Mouse (Mus musculus): ENCODE measurements around the gene Mrpl17. TPM values are rescaled to one million over a fixed set of nuclear protein-coding genes. Genes with fewer than 3 reads are reported as not detected.

The Mrpl17 gene
- total RNA-seq, 2 experiments from 2014 or later: 155 to 199 TPM

DNA sequence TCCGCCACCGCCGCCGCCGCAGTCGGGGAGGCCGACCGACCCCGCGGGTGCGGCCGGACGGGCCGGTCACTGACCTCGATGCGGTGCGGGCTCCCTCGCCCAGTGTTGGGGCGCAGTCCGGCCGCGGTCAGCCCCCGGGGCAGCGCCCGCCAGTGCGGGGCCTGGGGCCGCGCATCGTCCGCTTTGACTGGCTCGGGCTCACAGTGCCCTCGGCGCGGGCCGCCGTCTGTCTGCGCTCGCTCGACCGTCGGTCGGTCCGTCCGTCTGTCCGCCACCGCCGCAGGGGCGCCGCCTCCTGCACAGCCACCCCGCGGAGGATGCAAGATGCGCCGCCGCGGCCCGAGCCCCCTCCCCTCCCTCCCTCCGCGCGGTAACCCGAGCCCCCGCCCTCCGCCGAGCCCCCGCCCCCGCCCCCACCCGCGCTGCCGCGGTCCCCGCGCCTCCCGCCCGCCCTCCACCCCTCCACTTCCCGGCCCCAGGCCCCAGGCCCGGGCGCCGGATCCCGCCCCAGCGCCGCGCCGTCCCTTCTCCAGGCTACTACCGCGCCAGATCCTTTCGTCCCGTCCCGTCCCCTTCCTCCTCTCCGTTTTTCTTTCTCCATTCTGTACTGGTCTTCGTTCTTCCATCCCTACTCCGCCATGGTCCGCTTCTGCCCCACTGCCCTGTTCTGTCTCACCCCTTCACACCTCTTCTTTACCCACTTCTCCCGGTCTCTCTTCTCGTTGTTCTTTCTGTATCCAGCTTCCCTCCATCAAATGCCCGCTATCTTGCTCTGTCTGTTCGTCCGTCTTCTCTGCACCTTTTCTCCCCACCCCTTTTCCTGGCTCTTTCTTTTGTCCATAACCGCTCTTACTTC lies 23.4 kb downstream of the Mrpl17 start, which contains the start of gene Dchs1:
Gene Dchs1 (minus strand): TSS at position 370 of the 856 bp plus-strand sequence.
- DNase-seq (ENCODE audit: low spot score in 2 of 2): peak in 1 of 2 experiments; percentile 12

DNA sequence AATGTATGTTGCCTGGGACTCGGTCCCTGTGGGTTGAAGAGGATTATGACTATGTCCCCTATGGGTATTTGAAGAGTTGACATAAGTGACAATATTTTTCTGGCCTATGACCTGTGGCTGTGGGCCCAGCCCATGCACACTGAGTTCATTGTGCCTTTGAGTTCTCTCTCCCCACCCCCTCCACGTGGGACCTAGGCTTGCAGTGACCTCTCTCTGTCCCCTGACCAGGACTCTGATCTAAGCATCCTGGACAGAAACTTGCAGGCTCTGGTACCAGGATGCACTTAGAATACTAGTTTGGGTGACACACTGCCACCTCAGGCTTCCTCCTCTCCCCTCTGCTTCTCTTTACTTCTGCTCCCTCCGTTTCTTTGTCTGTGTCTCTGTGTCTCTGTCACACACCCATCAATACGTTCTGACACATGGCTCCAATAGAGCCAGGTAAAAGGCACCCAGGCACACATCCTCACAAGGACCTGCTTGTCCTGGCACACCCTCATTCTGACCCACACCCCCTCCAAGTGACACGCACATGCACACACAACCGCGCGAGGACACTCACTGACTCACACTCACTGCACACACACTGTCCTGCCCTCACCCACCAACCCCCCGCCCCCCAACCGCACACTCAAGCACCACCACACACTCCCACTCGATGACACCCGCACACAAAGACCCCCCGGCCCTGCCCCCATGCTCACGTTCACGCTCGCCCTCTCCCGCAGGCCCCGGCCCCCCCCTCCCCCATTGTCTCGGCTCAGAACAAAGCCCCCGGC lies 24.2 kb downstream of the Mrpl17 start:
- DNase-seq (ENCODE audit: low spot score in 2 of 2): no peak

DNA sequence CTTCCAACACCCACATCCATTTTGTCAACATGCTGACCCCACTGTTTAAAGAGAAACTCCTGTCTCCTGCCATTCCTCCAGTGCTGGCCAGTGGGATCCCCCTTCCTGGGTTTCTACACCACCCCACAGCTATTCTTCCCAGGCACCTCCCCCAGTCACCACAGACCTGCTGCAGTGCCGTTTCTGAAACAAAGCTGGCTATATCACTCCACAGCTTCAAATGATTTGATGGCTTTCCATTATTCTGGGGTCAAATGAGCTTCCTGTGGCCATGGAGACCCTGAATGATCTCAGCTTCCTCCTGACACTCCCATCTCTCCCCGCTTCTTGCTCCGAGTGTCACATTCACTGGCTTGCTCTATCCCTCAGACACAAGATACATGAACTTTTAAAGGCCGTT lies 26.3 kb downstream of the Mrpl17 start:
- no peak for DNase-seq (ENCODE audit: low spot score in 2 of 2)

DNA sequence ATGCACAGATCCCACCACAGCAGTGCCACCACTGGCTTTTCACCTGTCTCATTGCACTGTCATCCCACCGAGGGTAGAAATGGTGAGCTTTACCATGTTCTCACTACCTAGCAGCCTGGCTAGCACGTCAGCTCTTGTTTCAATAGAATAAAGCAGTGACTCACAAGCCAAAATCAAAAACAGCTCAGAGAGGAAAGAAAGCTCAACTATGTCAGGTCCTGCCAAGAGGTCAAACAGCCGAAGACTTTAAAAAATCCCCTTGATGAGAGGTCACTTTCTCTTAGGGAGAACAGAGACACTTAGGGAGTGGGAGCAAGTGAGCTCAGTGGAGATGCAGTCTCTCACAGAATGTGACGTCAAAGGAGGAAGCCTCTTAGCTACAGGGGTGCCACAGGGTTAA lies 27.0 kb downstream of the Mrpl17 start:
- no peak for DNase-seq (ENCODE audit: low spot score in 2 of 2)

DNA sequence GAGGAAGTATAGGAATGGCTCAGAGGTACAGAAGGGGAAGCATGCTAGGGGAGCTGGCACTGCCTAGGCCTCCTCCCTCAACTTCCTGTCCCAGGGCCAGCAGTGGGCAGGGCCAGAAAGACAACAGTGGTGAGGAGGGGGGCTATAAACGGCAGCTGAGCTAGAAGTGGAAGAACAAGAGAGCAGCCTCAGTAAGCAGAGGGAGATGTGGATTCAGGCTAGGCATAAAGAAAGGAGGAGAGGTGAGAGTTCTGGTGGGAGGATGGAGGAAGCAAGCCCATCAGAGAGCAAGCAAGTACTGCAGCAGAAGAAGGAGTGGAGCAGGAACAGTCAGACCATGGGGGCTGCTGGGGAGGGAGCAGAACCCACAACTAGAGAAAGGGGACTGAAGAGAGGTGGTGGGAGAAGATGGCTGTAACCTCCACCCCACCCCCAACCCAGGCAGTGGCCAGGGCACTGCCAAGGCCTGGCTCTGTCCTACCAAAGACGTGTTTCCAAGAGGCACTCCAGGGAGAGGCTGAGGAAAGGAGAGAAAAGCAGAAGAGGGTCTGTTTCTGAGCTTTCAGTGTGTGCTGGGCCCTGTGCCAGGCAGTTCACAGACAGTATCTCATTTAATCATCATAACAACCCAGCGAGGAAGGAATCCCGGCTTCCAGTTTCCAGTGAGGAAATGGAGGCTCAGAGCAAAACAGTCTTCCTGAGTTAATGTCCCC lies 32.2 kb downstream of the Mrpl17 start:
- no peak for DNase-seq (ENCODE audit: low spot score in 2 of 2)

DNA sequence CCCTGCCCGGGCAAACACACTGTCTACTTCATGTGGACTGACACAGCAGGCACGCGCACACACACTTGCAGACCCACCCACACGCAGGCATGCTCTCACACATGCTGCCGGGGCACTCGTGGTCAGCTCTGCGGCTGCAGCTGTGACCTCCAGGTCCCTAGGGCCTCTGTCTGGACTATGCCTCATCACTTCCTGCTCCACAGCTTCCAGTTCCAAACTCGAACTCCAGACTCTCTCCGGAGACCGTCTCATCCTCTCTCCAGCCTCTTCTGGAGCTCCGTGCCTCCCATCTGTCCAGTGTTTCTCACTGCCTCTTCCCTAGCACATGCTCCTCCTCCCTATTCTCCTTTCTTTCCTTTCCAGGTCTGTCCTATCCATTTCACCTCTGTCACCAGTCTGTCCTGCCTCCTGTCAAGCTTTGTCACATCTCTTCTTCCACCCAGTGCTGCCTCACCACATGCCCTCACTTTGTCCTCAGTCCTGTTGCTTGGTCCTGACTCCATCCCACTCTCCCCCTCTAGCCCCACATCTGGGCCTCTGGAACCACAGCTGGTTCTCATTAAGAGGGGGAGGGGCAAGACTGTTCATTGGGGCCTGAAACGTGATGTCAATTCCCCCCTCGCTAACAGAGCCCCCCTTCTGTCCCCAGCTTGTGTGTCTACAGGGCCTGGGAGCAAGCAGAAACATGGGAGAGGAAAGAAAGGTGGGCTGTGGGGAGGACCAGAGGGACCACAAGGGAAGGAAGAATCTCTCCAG lies 32.9 kb downstream of the Mrpl17 start:
- DNase-seq (ENCODE audit: low spot score in 2 of 2): no peak

DNA sequence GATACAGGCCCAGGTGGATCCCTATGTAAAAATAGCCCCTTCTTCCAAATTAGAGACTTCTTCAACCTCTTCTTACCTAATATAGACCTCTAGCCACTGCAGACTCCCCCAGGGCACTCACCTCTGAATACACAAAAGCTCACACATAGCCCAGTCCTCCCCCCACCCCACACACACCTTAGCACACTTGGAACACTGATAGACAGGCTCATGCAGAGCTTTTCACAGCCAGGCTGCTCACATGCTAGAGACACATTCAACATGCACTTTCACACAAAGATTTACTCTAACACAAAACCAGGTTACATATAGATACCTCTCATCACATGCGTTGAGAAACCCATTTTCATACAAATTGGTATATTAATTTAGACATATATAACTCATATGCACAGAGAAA lies 33.6 kb downstream of the Mrpl17 start:
- DNase-seq (ENCODE audit: low spot score in 2 of 2): no peak

DNA sequence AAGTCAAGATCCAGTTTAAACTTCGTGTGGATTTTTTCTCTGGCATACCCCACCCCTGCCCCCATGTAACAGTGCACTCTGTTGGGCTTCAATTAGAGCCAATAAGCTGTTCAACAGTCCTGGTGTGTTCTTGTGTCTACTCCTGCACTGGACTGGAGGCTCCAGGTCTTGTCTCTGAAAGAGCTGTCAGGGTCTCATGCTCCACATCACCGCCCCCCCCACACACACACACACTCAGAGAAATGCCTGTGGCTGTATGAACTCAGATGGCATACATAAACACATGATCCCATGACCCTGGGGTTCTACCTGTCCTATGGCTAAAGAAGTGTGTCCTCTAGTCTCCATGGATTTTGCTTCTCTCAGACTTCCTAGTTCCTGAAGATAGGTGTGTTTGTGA lies 34.9 kb downstream of the Mrpl17 start:
- no peak for DNase-seq (ENCODE audit: low spot score in 2 of 2)

DNA sequence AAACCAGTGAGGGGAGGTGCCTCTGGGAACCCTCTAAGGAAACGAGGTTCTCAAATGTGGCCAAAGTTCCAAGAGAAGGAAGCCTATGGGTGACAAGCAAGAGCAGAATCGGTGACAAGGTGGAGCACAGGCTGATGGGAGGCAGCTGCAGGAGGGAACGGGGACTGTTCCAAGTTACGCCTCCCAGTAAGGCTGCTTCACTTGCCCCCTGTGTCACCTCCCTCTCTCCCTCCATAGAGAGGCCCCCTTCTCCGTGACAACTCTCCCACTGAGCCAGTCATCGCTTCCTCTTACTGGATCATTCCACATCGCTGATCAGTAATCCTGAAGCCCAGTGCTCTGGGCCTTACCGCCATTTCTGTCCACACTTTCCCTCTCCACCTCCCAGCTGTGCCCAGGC lies 36.2 kb downstream of the Mrpl17 start:
- DNase-seq (ENCODE audit: low spot score in 2 of 2): no peak

DNA sequence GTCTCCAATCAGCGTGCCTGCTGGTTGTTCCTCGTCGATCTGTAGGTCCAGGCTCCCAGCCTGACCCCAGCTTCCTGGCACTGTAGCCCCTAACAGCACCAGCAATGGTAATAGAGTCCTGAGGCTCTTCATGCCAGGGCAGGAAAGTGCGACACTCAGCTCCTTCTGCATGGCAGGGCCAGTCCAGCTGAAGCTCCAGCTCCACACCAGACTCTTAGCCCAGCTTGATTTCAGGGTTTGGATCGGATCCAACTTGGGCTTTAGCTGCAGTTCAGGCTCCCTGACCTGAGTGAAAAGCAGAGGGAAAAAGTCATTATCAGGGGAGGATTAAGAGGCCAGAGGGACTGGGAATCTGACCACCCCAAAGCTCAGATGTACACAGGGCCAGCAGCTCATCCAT lies 37.9 kb downstream of the Mrpl17 start:
- no peak for DNase-seq (ENCODE audit: low spot score in 2 of 2)

DNA sequence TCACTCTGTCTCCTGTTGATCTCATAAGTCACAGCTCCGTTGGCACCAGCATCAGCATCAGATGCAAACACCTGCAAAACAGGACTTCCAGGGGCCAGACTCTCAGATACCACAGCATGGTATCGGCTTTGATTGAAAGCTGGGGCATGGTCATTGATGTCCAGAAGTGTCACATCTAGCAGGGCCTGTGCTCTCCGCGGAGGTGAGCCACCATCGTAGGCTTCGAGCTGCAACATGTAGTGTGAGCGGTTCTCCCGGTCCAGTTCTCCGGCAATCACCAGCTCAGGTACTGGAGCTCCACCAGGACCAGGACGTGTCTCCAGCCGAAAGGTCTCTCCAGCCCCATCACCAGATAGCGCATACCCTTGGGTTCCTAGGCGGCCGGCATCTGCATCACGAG lies 38.6 kb downstream of the Mrpl17 start:
- DNase-seq (ENCODE audit: low spot score in 2 of 2): no peak

DNA sequence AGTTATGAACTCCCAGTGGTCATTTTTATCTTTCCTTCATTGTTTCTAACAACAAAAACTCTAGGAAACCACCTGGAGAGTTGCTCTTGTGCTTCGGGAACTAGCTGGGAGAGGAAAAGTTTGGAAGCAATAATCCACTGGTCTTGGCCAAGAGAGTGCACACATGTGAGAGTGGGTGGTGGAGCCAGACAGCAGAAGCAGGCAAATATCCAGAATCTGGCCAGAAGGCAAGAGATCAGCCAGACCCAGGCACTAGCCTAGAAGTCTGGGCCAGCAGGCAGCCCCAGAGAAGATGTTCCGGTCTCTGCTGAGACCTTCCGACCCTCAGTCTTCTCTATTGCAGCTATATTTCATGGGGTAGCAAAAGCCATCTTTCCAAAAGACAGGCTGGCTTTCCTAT lies 40.9 kb downstream of the Mrpl17 start:
- no peak for DNase-seq (ENCODE audit: low spot score in 2 of 2)

DNA sequence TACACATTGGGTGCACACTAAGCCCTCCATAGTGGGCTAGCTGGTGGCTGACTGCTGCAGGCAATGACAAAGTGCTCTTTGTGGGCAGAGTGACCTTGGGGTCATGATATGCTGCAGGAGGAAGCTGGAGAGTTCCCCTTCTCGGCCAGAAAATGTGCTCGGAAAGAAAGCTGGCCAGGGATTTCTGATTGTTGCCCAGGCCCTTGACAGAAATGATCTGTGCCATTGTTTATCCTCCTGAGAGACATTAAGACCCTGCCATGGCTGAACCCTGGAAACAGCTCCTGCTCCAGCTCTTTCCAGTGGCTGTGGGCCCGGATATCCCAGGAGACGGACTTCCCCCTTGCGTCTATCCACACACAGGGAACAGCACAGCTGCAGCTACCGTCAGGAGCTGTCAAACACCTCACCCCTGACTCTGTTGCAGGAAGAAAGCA lies 43.2 kb downstream of the Mrpl17 start:
- DNase-seq (ENCODE audit: low spot score in 2 of 2): no peak

DNA sequence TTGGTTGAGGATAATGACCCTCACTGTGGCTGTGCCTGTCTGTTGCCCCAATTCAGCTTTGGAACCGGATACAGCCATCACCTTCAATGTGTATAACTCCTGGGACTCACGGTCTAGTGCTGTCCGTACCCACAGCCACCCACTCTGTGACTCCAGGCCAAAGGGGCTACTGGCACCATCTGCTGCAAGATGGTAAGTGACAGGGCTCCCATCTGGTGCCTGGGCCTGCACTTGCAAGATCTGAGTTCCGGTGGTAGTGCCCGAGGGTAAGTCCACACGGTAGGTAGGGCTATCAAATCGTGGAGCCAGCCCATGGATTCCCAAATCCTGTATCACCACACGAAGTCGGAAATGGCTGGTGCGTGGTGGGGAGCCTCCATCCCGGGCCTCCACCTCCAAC lies 46.6 kb downstream of the Mrpl17 start:
- DNase-seq (ENCODE audit: low spot score in 2 of 2): no peak

DNA sequence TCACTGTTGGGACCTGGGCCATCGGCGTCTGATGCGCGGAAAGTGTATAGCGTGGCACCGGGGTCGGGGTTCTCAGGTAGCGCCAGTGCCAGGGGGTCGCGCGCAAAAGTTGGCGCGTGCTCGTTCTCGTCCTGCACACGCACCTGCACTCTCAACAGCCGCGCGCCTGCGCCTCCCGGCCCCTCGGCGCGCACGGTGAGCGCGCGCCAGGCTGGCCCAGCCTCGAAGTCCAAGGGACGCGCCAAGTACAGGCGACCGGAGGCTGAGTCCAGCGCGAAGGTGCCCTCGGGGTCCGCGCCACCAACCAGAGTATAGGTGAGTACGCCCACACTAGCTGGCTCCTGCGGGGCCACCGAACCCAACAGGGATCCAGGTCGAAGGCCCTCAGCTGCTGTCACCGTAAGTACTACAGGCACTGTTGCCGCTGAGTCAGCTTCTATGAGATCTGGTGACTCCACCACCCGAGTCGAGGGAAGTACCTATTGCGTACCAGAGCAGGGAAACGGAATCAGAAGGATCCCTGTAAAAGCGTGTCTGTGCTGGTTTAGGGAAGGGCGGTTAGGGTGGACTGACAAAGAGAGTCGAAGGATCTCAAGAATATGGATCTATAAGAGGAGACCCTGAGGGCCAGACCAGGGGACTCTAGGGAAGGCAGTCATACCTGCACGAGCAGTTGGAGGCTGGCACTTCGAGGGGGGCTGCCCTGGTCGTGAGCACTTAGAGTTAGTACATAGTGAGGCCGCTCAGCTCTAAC lies 48.2 kb downstream of the Mrpl17 start:
- DNase-seq (ENCODE audit: low spot score in 2 of 2): no peak

DNA sequence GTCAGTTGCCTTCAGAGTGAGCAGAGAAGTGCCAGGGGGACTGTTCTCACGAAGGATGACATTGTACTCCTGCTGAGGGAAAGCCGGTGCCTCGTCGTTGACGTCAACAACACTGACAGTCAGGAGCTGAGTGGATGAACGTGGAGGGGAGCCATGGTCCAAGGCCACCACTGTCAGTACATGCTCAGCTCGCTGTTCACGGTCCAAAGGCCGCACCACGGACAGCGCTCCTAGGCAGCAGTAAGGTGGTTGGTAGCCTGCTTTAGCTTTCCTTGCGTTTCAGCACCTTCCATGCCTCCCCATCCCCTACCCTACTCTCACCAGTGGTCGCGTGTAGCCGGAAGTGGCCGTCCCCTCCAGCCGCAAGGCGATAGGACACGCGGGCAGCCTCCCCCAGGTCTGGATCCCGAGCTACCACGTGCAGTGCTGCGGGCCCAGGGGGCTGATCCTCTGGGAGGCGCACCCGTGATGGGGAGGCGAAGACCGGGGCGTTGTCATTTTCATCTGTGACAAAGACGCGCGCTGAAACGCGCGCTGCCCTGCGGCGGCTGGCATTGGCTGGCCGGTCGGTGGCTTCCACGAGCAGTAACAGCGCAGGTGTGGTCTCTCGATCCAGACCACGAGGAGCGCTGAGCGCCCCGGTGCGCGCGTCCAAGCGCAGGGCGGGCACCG lies 49.0 kb downstream of the Mrpl17 start:
- DNase-seq (ENCODE audit: low spot score in 2 of 2): no peak

DNA sequence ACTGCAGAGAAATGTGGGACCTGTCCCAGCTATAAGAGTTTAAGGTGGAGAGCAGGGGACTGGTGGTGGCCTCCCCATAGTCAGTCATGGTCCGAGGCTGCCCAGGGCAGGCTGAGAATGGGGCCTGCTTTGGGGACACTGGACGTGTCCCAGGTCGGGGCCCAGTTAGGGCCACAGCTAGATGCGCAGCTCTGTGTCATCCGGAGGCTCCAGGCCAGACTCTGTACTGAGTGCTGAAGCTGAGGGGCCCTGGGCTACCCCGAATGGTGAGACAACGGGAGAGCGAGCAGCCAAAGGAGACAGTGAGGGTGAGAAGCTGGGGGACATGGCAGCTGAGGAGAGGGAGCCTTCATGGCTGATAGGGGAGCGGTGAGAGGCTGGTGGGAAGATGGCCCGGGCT lies 57.6 kb downstream of the Mrpl17 start:
- DNase-seq (ENCODE audit: low spot score in 2 of 2): no peak
